Mouse (Mus musculus) lung, adult 2 months (tissue): Measurements from ENCODE around the gene Gm49378.

Experiments used
- CTCF ChIP-seq: fragments of 200-500 bp; IDR thresholded peaks from 2 replicates; pipeline ENCODE4 v1.5.1; 2011; ENCODE audit warnings: mild to moderate bottlenecking, low read length, control low read depth; ENCODE audit not compliant: insufficient read depth
- POLR2A ChIP-seq: fragments of 200-500 bp; IDR thresholded peaks from 2 replicates; pipeline ENCODE4 v1.6.1; 2011; ENCODE audit warnings: low read depth, mild to moderate bottlenecking, control low read depth, low read length, borderline replicate concordance; ENCODE audit errors: extremely low read depth

GRCm38 (mm10) chr14:55608339-55608738, 29.4 kb downstream of the Gm49378 start:
- TF ChIP-seq POLR2A (no peak), CTCF (no peak)
